Mouse (Mus musculus): ENCODE measurements around the gene Usp43.
A peak's percentile ranks its signal among the peaks of the same experiment; 100 is the strongest.

GRCm38 (mm10) chr11:67921827-67922754 is at the start of gene Usp43:
- no peak for TF ChIP-seq POLR2A (IDR thresholded peaks at IDR 0.05; ENCODE audit: extremely low read depth, insufficient read depth, low read length)
- TF ChIP-seq CTCF (IDR thresholded peaks at IDR 0.05; ENCODE audit: low read depth, low read length) = peak; percentile 31

All from liver, adult 2 months (tissue).